Mouse (Mus musculus): Measurements from ENCODE around the gene Rpl32.

- no peak for TF ChIP-seq CTCF (IDR thresholded peaks at IDR 0.05; ENCODE audit: control insufficient read depth, insufficient read depth, low read length)
- TF ChIP-seq POLR2A (IDR thresholded peaks at IDR 0.05; ENCODE audit: borderline replicate concordance, control insufficient read depth, low read depth, low read length): no peak
Observed at GRCm38 (mm10) chr6:115833861-115834260, 25.3 kb upstream of the Rpl32 start.

Measured in bone marrow, adult 2 months (tissue).